Mouse (Mus musculus) central nervous system, embryonic 11.5 days (tissue): ENCODE data around the gene Elac2. TPM values are rescaled to one million over a fixed set of nuclear protein-coding genes. Genes with fewer than 3 reads are reported as not detected.

ENCODE experiments used
- polyA plus RNA-seq: library from polyadenylated mRNA; depleted of rRNA; stranded (reverse); fragments of >200 nt; gene quantifications from 2 replicates; pipeline ENCODE4 v1.2.3, GENCODE M21; 2012; rRNA removed

Gene Elac2
- 30.1 and 31.2 TPM in 2 replicates for polyA plus RNA-seq

DNA sequence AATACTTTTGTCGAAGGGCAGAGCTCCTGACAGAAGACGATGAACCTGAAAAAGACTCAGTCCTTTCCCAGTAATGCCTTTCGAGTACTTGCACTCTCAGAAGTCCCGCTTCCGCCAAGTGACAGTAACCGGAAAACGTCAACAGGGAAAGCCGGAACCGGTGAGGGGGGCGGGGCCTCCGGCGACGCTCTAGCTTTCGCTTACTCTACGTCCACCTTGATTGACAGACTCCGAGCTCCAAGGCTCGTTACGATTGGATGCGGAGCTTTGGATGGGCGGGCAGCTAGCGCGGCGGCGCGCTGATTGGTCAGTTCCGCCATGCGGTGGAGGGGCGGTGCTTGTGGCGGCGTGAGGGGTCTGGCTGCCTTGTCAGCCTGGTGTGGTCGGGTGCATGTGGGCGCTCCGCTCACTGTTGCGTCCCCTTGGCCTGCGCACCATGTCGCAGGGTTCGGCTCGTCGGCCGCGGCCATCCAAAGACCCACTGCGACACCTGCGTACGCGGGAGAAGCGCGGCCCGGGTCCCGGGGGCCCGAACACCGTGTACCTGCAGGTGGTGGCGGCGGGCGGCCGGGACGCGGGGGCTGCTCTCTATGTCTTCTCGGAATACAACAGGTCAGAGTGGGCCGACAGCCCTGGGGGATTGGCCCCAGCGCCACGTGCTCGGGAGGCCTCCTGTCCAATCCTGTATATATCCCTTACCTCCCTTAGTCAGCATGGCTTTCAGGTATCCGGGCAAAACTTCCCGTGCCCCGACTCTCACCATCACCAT, at the start of gene Elac2:
Elac2 (plus strand) TSS at position 319 of the 769 bp plus-strand sequence.

Other genes with a start within 250 kb of the Elac2 start
- 0.06 and 0.21 TPM in 2 replicates for gene 1700086D15Rik, start 180.9 kb downstream of the Elac2 start, polyA plus RNA-seq
- 2.5 and 3.7 TPM in 2 replicates for gene Arhgap44, start 183.9 kb downstream of the Elac2 start, polyA plus RNA-seq